Mouse (Mus musculus) spleen, adult 2 months (tissue): ENCODE results near the gene Gstp1. TPM values are rescaled to one million over a fixed set of nuclear protein-coding genes. Genes with fewer than 3 reads are reported as not detected.
"Not testable (repeated sequence)": the region's sequence is repeated elsewhere in the genome, so short reads cannot be mapped to it uniquely, and the experiment has no call there.

Experiments used
- DNase-seq, 2 experiments: peaks; one replicate each; pipeline versions ENCODE4 v3.0.0 to v3.0.0-alpha.2; 2012 to 2021; ENCODE audit warnings: low spot score in 2 of 2, low read depth in 1 of 2
- H3K27ac ChIP-seq: fragments of 200-500 bp; 2 replicates; pipeline ENCODE4 v1.5.1; 2012; ENCODE audit warnings: low read length, inconsistent platforms; ENCODE audit not compliant: insufficient read depth
- H3K27me3 ChIP-seq: fragments of 200-500 bp; 2 replicates; pipeline ENCODE4 v1.6.1; 2012; ENCODE audit warnings: mild to moderate bottlenecking, moderate library complexity, low read length, inconsistent platforms; ENCODE audit not compliant: control insufficient read depth, insufficient read depth
- H3K36me3 ChIP-seq: fragments of 200-500 bp; 2 replicates; pipeline ENCODE4 v1.6.1; 2012; ENCODE audit warnings: mild to moderate bottlenecking, low read length, inconsistent platforms; ENCODE audit not compliant: control insufficient read depth, insufficient read depth
- H3K4me1 ChIP-seq: fragments of 200-500 bp; 2 replicates; pipeline ENCODE4 v1.6.1; 2011; ENCODE audit warnings: inconsistent platforms; ENCODE audit not compliant: control insufficient read depth, insufficient read depth, insufficient read length
- H3K4me3 ChIP-seq: fragments of 200-500 bp; 2 replicates; pipeline ENCODE4 v1.5.1; 2011; ENCODE audit warnings: mild to moderate bottlenecking, inconsistent platforms; ENCODE audit not compliant: insufficient read depth, insufficient read length; ENCODE audit errors: extremely low read depth
- CTCF ChIP-seq: fragments of 200-500 bp; IDR thresholded peaks from 2 replicates; pipeline ENCODE4 v1.5.1; 2011; ENCODE audit warnings: mild to moderate bottlenecking, inconsistent platforms; ENCODE audit not compliant: insufficient read depth, insufficient read length, insufficient replicate concordance; ENCODE audit errors: extremely low read depth
- POLR2A ChIP-seq: fragments of 200-500 bp; IDR thresholded peaks from 2 replicates; pipeline ENCODE4 v1.6.1; 2011; ENCODE audit warnings: low read depth, low read length, inconsistent platforms
- WGBS: fragments of 180-500 bp; shearing (Covaris S2); methylation state at CpG from one replicate; pipeline ENCODE4 v1.1.7; 2018; 5-methylcytosine and 5-hydroxymethylcytosine counted together
- polyA plus RNA-seq: library from polyadenylated mRNA; depleted of rRNA; stranded (reverse); fragments of >200 nt; gene quantifications from 2 replicates; pipeline ENCODE4 v1.2.3, GENCODE M21; 2012

Gene Gstp1
- polyA plus RNA-seq, 1 experiment: 179 TPM

GRCm38 (mm10) chr19:4047859-4048258 is 10.1 kb upstream of the Gstp1 start:
- 11% methylated on average over 4 of the region's 4 CpGs for WGBS
- no peaks in the 10 kb centered on the region for H3K27me3 ChIP-seq

GRCm38 (mm10) chr19:4046866-4047254 is 9.1 kb upstream of the Gstp1 start:
- H3K36me3 ChIP-seq: no peaks in the 10 kb centered on the region
- no peak overlapping the region for H3K4me3 ChIP-seq
- no peaks in the 10 kb centered on the region for H3K4me1 ChIP-seq
- H3K27ac ChIP-seq: no peak overlapping the region
- 72% methylated on average over 8 of the region's 8 CpGs for WGBS
- DNase-seq: no peak
- H3K27me3 ChIP-seq: no peaks in the 10 kb centered on the region
- TF ChIP-seq CTCF: no peak

More at GRCm38 (mm10) chr19:4047859-4048258, 10.1 kb upstream of the Gstp1 start:
- H3K4me1 ChIP-seq: no peaks in the 10 kb centered on the region
- peak; percentile 75; the same call in 1 of the 2 replicates for TF ChIP-seq CTCF
- no peak for TF ChIP-seq POLR2A
- DNase-seq: peak; percentile 67 to 79
- H3K27ac ChIP-seq: no peak overlapping the region
- no peak overlapping the region for H3K4me3 ChIP-seq
- H3K36me3 ChIP-seq: no peaks in the 10 kb centered on the region

- Histone ChIP-seq H3K4me3 (no peak within 1 kb of the TSS), H3K27ac (peak within 1 kb of the TSS; percentile 46), H3K36me3 (no peaks in the 10 kb centered on the region), H3K4me1 (no peaks in the 10 kb centered on the region), H3K27me3 (no peaks in the 10 kb centered on the region)
- TF ChIP-seq POLR2A (no peak), CTCF (no peak)
- DNase-seq: no peak
- WGBS: 72% methylated on average over 16 of the region's 16 CpGs
Measured at GRCm38 (mm10) chr19:4045966-4046865, 8.4 kb upstream of the Gstp1 start, which contains the start of gene Gstp2. Gstp2 (minus strand) TSS chr19:4046023.

- 59% methylated on average over 5 of the region's 5 CpGs for WGBS
- not testable (repeated sequence) for H3K36me3 ChIP-seq, H3K4me1 ChIP-seq, H3K27ac ChIP-seq, H3K4me3 ChIP-seq, DNase-seq, H3K27me3 ChIP-seq
Measured at GRCm38 (mm10) chr19:4044109-4044508, 6.3 kb upstream of the Gstp1 start.

- Histone ChIP-seq H3K27me3 (no peaks in the 10 kb centered on the region), H3K4me3 (no peak overlapping the region), H3K4me1 (no peaks in the 10 kb centered on the region), H3K27ac (no peak overlapping the region), H3K36me3 (no peaks in the 10 kb centered on the region)
- TF ChIP-seq CTCF (no peak), POLR2A (no peak)
- DNase-seq: peak in 1 of 2 experiments; percentile 15
- WGBS: 79% methylated on average over 14 of the region's 14 CpGs
Measured at GRCm38 (mm10) chr19:4042124-4042523, 4.3 kb upstream of the Gstp1 start.

- H3K4me1 ChIP-seq, H3K27ac ChIP-seq, H3K4me3 ChIP-seq, H3K27me3 ChIP-seq, DNase-seq, H3K36me3 ChIP-seq: not testable (repeated sequence)
- 94% methylated on average over 4 of the region's 4 CpGs for WGBS
Measured at GRCm38 (mm10) chr19:4041500-4041899, 3.7 kb upstream of the Gstp1 start.

GRCm38 (mm10) chr19:4040941-4041340 is 3.2 kb upstream of the Gstp1 start:
- not testable (repeated sequence) for H3K27ac ChIP-seq, DNase-seq, H3K36me3 ChIP-seq, H3K4me3 ChIP-seq, H3K27me3 ChIP-seq, H3K4me1 ChIP-seq
- WGBS: 80% methylated on average over 5 of the region's 5 CpGs

- 27% methylated on average over 8 of the region's 8 CpGs for WGBS
- H3K4me3 ChIP-seq: peak overlapping the region; percentile 97
- not testable (repeated sequence) for DNase-seq, H3K4me1 ChIP-seq, H3K27me3 ChIP-seq, H3K36me3 ChIP-seq
- H3K27ac ChIP-seq: peak overlapping the region; percentile 72
Measured at GRCm38 (mm10) chr19:4037154-4037787, 514 bp downstream of the Gstp1 start.
